Mouse (Mus musculus) ES-E14 (cell line): ENCODE measurements at regions not wholly inside any gene's neighbourhood (a gene's known extent, or its start where the extent isn't known, plus 50 kb on each side); places are given as distances from the start of the nearest gene placed in this dataset.

Source experiments
- CHD2 ChIP-seq: IDR thresholded peaks from 2 replicates; pipeline ENCODE4 v1.6.1; 2014; ENCODE audit warnings: mild to moderate bottlenecking, low read depth, low read length, inconsistent platforms
- HCFC1 ChIP-seq: IDR thresholded peaks from 2 replicates; pipeline ENCODE4 v1.6.1; 2012; ENCODE audit warnings: low read length, inconsistent platforms, borderline replicate concordance; ENCODE audit not compliant: insufficient read depth
- MAFK ChIP-seq: IDR thresholded peaks from 2 replicates; pipeline ENCODE4 v1.6.1; 2014; ENCODE audit warnings: mild to moderate bottlenecking, low read depth, low read length, inconsistent platforms; ENCODE audit not compliant: insufficient read depth
- ZNF384 ChIP-seq: IDR thresholded peaks from 2 replicates; pipeline ENCODE4 v1.6.1; 2012; ENCODE audit warnings: low read depth, low read length, inconsistent platforms

- TF ChIP-seq HCFC1 (no peak), MAFK (no peak), ZNF384 (no peak), CHD2 (no peak)
Measured at GRCm38 (mm10) chr19:21948030-21948429, 169.9 kb downstream of the Cemip2 start.
